Mouse (Mus musculus) intestine, embryonic 14.5 days (tissue): Measurements from ENCODE around the gene Rnf5. TPM values are rescaled to one million over a fixed set of nuclear protein-coding genes. Genes with fewer than 3 reads are reported as not detected.

Experiments
- polyA plus RNA-seq: library from polyadenylated mRNA; unstranded; fragments of >200 nt; fragmentation: Nextera tagmentation; extraction: Ambion mirVana; gene quantifications from 2 replicates; pipeline ENCODE4 v1.2.1, GENCODE M21; 2014

Rnf5 gene
- polyA plus RNA-seq, 1 experiment from 2014 or later, result 110 TPM

Other genes starting within 250 kb of the Rnf5 start
- 0.60 and 0.81 TPM in 2 replicates for gene Btnl2, start 248.9 kb downstream of the Rnf5 start, polyA plus RNA-seq
- gene Btnl1, start 226.6 kb downstream of the Rnf5 start, polyA plus RNA-seq, result 0.59 and 1.3 TPM in 2 replicates
- 0.51 and 0.91 TPM in 2 replicates for gene BC051142, start 204.9 kb downstream of the Rnf5 start, polyA plus RNA-seq
- 1.1 and 3.3 TPM in 2 replicates for gene Btnl4, start 126.4 kb downstream of the Rnf5 start, polyA plus RNA-seq
- 0.14 and 0.22 TPM in 2 replicates for gene Btnl6, start 86.3 kb downstream of the Rnf5 start, polyA plus RNA-seq
- gene Notch4, start 39.4 kb downstream of the Rnf5 start, polyA plus RNA-seq, result 5.2 and 7.4 TPM in 2 replicates
- 10.3 and 12.6 TPM in 2 replicates for gene Gpsm3, start 13.9 kb downstream of the Rnf5 start, polyA plus RNA-seq
- gene Pbx2, start 12.4 kb downstream of the Rnf5 start, polyA plus RNA-seq, result 12.0 and 13.7 TPM in 2 replicates
- 2.3 and 2.9 TPM in 2 replicates for gene Ager, start 5.8 kb downstream of the Rnf5 start, polyA plus RNA-seq
- 59.7 and 62.3 TPM in 2 replicates for gene Agpat1, start 572 bp upstream of the Rnf5 start, polyA plus RNA-seq
- 2.4 and 2.8 TPM in 2 replicates for gene Egfl8, start 12.3 kb upstream of the Rnf5 start, polyA plus RNA-seq
- gene Ppt2, start 24.8 kb upstream of the Rnf5 start, polyA plus RNA-seq, result 34.8 and 35.1 TPM in 2 replicates
- 0.46 and 0.53 TPM in 2 replicates for gene Prrt1, start 25.8 kb upstream of the Rnf5 start, polyA plus RNA-seq
- gene Fkbpl, start 41.1 kb upstream of the Rnf5 start, polyA plus RNA-seq, result 10.8 and 13.0 TPM in 2 replicates
- gene Atf6b, start 43.5 kb upstream of the Rnf5 start, polyA plus RNA-seq, result 59.8 and 62.2 TPM in 2 replicates
- gene Tnxb, start 66.8 kb upstream of the Rnf5 start, polyA plus RNA-seq, result 2.2 and 2.7 TPM in 2 replicates
- gene C4b, start 140.2 kb upstream of the Rnf5 start, polyA plus RNA-seq, result 0.23 and 0.28 TPM in 2 replicates
- gene Cyp21a1, start 200.9 kb upstream of the Rnf5 start, polyA plus RNA-seq, result not detected in 2 replicates
- gene Stk19, start 233.3 kb upstream of the Rnf5 start, polyA plus RNA-seq, result 22.0 and 25.8 TPM in 2 replicates
- gene Dxo, start 233.3 kb upstream of the Rnf5 start, polyA plus RNA-seq, result 58.2 and 63.4 TPM in 2 replicates
- gene Skiv2l, start 246.5 kb upstream of the Rnf5 start, polyA plus RNA-seq, result 42.0 and 45.9 TPM in 2 replicates
- 121 and 123 TPM in 2 replicates for gene Nelfe, start 246.7 kb upstream of the Rnf5 start, polyA plus RNA-seq